Mouse (Mus musculus): ENCODE results near the gene Pced1b.

The Pced1b gene

DNA sequence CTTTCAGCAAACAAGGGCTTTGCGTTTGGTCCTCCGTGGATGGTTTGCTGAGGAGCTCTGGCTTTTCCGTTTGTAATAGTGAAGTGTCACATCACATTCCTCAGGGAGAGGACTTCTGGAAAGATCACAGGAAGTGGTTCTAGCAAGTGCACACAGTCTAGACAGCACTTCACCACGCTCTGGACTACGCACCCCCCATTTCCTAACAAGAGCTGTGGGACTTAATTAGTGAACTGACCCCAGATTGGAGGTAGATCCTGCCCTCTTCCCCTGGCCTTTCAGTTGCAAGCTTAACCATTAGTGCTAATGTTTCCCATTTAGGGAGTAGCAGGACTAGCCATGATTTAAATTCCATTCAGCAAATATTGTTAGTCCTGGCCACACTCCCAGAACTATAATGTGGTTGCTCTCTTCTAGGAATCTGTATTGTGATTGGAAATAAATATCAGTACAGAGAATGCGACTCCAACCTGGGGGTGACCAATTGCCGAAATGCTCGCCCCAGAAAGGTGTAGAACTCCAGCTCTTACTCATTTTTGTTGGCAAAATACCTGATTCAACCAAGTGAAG, 10.4 kb downstream of the Pced1b start:
- no peak for DNase-seq (ENCODE audit: low spot score)

DNA sequence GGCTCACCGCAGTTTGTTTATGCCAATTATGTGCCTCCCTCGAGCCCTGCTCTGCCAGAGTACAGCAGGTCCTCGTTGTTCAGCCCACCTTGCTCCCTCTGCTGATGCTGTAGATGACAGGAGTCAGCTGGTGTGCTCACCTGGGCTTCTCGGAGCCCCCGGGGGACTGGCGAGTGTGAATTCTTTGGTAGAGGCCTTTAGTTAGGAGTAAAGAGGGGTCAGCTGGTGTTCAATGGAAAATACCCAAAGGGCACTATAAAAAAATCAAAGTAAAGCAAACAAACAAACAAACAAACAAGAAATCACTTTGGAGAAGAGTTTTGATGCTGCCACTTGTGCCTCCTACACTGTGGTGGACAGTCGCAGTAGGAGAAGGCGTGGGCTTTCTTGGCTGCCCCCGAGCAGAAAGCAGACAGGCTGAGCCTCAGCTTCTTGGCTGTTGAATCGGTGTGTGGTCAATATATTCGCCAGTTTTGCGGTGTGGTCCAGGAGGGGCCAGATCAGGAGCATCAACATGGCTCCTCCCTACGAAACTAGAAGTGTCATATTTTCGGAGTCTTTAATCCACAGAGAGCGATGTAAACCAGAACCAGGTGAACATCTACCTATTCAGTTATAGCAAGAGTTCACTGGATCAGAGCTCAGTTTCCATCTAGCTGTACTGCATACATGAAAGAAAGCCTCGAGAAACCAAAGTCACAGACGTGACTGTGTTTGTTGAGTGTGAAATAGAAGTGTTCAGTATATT, 11.8 kb downstream of the Pced1b start:
- no peak for DNase-seq (ENCODE audit: low spot score)

DNA sequence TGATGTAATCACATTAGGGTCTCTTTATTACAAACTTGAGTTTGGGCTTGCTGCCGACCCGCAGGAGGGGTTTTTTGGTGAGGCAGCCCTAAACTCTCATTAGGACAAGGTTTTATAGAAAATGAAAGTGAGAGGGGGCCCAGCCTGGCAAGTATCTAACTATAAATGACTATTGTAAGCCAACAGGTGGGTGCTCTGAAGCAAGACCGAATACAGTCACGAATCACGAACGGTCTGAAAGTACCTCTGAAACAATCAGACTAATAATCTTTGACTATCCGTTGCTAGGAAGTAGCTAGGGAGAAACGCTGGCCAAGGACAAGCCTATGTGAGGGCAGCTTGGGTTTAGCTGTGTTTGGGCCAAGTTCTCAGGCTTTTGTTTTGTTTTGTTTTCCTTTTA, 12.4 kb downstream of the Pced1b start:
- no peak for DNase-seq (ENCODE audit: low spot score)

DNA sequence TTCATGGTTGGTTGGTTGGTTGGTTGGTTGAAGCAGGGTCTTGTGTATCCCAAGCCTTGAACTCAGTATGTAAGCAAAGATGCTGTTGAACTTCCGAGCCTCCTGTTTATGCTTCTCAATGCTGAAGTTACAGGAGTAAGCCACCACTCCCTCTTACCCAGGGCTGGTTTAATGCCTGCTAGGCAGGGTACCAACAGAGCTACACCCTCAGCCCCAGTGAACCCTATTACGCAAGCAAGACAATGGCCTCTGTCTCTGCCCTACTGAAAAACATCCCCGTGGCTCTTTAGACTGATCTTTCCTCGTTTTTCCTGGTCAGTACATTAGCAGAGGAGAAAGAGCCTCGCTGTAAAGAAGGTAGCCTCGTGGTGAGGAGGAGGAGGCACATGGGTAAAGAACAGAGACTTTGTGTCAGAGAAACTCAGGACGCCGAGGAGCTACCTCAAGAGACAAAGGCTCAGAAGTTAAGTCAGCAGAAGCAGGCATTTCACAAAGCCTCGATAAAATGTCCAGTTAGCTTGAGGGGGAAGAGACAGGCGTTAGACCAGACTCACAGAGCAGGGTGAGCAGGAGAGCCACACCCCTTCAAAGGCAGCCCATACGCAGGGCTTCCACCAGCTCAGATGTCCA, 13.2 kb downstream of the Pced1b start:
- no peak for DNase-seq (ENCODE audit: low spot score)

DNA sequence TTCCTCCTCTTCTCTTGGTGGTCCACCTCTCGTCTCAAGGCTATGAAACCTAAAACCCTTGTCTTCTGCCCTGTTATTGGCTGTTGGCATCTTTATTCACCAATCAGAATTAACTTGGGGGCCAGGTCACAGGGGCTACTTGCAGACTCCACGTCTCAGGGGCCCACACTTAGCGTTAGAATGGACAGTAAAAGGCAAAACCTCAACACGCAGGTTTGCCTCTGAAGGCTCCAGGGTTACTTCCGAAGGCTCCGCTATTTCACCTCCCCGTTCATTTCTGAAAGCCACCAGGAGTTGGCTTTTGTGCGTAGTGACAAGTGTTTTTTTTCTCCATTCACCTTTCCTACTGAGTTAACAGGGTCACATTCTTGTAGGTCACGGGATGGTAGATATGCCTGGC, 15.3 kb downstream of the Pced1b start:
- no peak for DNase-seq (ENCODE audit: low spot score)

DNA sequence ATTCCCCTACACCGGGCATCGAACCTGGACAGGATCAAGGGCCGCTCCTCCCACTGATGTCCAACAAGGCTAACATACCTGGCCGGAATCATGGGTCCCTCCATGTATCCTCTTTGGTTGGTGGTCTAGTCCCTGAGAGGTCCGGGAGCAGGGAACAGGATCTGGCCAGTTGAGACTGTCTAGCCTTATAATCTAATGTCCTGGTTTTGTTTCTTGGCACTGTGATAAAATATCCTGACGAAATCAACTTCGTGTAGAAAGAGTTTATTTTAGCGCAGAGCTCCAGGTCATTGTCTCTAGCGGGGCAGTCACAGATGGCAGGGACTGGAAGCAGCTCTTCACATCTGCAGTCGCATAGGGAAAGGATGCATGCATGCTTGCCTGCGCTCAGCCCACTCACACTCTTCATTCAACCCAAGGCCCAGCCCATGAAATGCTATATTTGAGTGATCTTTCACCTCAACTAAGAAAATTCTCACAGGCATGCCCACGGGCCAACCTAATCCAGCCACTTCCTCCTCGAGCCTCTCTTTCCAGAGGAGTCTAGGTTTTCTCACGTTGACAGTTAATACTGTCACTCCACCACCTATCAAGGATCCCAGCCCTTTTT, 19.4 kb downstream of the Pced1b start:
- DNase-seq (ENCODE audit: low spot score): no peak

DNA sequence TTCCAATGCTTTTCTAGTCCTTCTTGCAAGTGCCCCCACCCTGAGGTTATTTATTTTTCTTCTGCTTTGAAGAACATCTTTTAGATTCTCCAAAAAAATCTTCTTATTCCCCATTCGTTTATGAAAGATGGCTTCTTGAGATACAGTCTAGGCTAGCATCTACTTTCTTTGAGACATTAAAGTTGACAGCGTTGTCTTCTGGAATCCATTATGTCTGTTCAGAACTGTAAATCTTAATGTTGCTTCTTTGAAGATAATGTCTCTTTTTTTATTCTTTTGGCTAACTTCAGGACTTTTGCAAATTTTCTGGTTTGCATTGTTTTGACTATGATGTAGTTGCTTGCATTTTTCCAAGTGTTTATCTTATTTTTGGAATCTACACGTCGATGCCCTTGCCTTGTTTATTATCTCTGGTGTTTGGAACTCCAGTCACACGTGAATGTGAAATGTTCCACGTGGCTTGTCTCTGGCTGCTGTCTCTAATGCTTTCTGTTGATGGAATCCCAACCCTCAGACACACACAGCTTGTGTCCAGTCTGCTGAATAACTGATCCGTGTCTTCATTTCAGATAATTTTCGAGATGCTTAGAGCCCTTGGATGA, 20.3 kb downstream of the Pced1b start:
- DNase-seq (ENCODE audit: low spot score): no peak

DNA sequence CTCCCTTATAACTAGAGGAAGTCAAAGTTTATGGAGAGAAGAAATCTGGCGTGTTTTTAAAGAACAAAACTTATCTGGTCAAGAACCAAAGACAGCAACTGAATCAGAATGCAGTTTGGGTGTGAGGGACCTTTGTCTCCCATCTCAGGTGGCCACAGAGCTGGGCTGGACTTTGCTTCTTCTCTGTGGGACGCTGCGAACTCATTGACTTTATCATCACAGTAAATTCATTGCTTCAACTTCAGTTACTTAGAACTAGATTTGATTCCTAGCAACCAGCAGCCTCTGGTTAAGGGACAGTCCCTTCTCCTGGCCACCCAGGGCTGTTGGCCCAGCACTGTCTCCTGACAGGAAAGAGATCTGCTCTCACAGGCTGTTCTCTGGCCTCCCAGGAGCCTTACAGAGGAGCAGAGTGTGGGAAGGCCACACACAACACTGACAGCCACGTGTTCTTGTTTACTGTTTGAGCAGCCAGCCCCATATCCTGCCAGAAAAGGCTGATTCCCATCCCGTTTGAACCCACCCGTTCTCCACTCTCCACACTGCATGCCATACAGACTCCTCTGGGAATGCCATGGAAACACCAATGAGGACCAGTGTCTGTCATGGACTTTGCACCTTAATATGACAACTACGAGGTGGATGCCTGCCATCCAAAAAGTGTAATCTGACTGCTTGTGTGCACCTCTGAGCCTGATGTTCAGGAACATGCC, 25.2 kb downstream of the Pced1b start:
- DNase-seq (ENCODE audit: low spot score): no peak

DNA sequence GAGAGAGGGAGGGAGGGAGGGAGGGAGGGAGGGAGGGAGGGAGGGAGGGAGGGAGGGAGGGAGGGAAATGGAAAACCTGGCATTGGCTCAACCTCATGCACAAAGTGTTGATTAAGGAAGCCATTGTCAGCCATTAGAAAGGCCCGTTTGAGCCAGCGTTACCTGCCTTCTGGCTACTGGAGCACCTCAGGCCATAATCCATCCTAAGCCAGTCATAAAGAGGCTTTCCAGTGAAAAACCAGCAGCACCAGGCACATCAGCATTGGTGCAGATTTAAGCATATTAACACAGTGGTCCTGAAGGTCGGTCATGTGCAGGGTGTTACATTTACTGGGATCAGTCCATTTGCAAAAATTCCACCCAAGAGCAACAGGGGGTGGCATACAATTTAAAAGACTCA, 25.9 kb downstream of the Pced1b start:
- no peak for DNase-seq (ENCODE audit: low spot score)

DNA sequence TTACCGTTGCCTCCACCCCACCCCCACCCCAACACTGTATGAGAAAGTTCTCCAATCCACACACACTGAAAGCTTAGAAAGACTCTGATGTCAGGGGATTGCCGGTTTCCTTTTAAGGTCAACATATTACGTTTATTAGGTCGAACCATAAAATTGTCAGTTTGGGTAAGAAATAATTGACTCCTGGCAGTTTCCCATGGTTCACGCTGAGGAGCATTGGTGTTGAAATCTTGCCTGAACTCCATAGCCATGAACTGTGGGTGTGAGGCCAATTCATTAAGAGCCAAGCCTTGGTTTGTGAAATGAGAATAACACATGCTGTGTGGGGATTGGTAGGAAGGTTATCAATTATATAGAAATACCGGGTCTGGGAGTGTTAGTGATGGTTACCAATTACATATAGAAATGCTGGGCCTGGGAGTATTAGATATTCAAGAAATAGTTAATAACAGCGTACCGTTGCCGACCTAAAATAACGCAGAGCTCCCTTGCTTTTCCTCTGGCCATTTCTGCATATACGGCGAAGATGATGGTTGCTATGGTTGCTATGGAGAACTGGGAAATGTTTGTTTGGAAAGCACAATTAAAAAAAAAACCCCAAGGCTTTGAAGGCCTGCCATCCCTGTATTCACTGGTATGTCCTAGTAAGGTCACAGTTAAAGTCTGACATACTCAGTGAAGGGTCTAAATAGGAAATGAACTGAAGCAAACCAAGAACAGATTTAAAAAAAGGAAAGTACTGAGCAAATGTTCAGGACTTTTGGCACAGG, 28.9 kb downstream of the Pced1b start:
- DNase-seq (ENCODE audit: low spot score): no peak

DNA sequence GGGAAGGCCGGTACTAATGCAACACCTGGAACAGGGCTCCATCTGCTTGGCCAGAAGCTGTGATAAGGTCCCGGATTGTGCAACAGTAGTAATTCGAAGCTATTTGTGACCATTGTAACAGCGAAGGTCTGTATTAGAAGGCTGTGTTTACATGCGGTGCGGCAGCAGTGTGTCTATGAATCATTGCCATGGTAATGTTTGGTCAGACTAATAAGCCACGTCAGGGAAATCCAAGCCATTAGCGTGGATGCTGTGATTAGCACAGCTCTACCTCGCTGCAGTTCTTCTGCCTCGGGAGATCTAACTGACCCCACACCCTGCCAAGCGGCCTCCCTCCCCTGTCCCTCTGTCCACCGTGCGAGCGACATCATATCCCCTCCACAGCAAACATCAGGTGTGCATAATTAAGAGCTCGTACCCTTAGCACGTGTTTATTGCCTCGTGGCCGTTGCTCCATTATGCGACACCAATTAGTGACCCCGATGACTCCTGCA, 29.8 kb downstream of the Pced1b start:
- no peak for DNase-seq (ENCODE audit: low spot score)

DNA sequence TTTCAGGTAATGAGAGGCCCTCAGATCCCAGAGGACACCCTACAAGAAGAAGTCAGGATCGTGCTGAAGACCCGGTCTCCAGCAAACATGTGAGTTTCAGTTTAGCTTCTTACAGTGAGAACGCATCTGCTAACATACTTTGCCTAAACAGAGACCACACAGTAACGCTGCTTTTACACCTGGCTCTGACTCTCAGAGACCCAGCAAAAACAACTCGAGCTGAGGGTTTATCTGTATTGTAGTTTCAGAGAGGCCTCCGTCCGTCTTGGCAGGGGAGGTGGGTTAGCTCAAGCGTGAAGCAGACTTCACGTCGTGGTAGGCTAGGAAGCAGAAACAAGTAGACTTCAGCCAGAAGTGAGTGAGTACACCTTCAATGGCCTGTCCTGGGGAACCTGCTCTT, 30.4 kb downstream of the Pced1b start:
- DNase-seq (ENCODE audit: low spot score): no peak

DNA sequence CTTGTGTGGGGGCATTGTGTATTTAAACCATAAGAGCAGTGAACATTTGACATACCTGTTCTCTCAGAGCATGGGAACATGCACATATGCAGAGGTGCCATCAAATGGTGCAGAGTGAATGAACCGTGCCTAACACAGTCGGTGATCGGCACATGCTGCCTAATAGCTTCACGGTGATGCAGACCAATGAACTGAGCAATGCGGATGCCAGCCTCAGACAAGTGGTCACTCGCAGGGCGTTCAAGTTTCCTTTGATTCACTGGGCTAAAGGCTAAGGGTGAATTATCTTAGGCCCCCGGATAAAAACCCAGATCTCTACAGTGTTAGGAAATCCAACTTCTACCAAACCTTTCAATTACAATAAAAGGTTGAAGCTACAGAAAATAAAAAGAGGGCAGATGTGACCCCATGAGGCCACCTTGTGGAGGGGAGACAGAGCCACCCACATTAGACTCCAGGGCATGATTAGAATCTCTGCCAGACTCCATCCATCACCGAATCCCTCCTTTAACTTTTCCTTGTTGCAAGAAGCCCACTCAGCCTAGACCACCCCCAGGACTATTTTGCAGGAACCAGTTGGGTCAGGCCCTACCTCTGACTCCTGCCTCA, 31.5 kb downstream of the Pced1b start:
- DNase-seq (ENCODE audit: low spot score): no peak

DNA sequence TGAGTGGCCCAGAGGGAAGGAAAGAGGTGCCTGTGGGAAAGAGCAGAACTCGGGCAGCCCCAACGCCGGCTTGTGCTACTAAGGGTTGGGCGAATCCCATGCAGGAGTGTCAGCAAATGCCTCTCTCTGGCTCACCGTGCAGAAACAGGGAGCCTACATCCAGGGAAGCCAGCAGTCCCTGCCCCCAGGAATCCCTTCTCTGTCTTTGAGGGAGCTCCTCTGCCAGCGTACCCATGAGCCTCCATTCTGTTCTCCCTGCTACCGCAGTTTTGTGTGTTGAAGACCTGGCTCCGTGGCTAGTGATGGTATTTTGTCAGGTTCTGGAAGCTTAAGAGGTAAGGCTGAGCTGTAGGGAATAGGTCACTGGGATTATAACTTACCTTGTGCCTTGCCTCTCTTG, 33.2 kb downstream of the Pced1b start:
- DNase-seq (ENCODE audit: low spot score): no peak

DNA sequence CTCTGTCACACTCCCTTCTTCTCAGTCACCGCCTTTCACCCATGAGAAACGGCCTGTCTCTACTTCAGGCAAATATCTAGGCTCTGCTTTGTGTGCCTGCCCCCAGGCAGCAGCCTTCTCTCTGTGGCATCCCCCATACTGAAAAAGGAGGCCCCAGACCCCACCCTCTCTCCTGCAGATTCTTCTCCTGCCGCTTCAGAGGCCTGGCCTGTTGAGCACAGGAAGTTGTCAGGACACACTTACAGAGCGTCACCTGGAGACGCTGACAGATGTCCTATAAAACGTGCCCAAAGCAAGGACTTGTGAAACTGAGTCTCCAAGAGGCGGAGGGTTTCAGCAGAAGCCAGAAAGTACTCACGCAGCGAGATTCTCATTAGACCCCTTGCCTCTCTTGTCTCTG, 33.9 kb downstream of the Pced1b start:
- no peak for DNase-seq (ENCODE audit: low spot score)

DNA sequence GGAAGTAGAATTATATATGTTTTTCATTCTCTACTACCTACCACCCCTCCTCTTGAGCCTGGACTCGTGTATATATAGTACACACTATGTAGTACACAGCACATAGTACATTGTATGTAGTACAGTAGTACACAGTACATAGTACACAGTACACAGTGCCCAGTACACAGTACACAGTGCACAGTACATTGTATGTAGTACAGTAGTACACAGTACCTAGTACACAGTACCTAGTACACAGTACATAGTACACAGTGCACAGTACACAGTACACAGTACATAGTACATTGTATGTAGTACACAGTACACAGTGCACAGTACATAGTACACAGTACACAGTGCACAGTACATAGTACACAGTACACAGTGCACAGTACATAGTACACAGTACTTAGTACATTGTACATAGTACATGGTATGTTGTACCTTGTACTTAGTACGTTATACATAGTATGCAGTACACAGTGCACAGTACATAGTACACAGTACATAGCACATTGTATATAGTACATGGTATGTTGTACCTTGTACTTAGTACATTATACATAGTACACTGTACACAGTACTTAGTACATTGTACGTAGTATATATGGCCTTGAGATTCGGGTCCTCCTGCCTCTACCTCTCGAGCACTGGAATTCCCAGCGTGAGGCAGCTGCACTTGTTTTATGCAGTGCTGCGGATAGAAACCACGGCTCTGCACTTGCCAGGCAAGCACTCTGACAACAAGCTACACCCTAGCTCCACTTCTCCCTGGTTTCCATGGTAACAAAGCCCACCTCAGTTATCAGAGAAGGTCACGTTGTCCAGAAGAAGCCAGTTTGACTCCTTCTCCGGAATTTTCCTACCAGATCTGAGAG, 35.0 kb downstream of the Pced1b start:
- no peak for DNase-seq (ENCODE audit: low spot score)

DNA sequence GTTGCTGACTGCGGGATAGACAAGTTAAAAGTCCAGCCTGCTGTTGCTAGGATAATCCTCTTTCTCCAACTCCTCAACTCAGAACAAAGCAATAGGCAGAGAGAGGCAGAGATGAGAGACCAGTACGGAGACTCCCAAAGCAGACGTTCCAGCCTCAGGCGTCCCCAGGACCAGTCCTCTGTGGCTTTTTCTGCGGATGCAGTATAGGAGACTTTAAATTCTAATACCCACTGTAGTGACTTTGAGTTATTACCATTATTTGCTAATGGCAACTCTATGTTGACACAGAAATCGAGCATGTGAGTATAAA, 35.6 kb downstream of the Pced1b start:
- no peak for DNase-seq (ENCODE audit: low spot score)

DNA sequence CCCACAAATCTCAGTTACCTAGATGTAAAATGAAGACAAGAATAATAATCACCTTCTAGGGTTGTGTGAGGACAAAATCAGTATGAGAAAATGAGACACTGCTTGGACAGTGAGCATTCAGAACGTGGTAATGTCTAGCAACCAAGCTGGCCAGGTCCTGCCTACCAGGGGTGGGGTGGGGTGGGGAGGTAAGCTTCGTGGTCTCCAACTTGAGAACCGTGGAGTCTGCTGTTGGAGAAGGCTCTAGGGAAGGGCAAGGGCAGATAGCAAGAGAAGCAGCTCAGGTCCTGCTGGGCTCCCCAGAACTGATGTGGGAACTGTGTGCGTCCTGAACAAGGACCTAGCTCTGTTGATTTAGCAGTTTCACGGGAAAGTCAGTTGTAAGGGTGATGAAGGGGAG, 37.3 kb downstream of the Pced1b start:
- no peak for DNase-seq (ENCODE audit: low spot score)

DNA sequence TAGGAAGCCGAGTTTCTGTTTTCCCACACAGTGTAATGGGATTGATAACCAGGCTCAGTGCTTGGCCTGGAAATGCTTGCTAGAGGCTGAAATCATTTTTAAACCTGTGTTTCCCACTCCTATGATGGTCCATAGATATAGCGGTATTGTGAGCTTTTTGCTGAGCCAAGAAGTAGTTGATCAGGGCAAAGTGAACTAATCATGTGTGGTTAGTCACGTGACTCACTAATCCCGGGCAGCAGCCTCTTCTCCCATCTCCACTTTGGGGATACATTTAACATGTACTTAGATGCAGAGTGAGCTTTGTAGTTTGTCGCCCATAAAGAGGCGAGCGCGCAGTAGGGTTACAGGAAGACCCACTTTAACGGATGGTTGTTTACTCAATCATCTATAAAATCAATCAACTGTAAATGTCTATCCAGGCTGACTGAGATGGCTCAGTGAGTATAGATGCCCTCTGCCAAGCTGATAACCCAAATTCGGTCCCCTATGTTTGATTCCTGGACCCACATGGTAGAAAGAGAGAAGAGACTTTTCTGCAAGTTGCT, 38.8 kb downstream of the Pced1b start:
- DNase-seq (ENCODE audit: low spot score): no peak

DNA sequence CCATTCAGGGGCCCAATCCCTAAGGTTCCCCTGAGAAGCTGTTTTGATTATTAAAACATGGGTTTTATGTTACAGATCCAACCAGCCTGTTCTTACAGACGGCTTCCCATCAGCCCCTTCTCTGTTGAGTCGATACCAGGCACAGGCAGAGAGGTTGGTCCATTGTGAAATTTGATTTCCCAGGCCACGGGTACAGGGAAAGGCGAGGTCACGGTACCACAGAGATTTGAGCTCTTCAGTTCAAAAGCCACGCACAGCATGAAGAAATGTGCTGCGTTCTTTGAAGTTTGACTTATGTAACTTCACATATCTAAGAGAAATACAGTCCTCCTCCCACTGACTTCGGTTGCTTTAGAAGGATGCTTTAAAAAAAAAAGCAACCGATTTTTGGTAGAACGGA, 39.8 kb downstream of the Pced1b start:
- DNase-seq (ENCODE audit: low spot score): no peak

Data from c-Kit-positive CD71-positive TER-119-positive erythroid progenitor cells, embryonic 14.5 days (primary cell).